14 mouse cellular contexts compared by ENCODE assay signal in the genomic region with DNA sequence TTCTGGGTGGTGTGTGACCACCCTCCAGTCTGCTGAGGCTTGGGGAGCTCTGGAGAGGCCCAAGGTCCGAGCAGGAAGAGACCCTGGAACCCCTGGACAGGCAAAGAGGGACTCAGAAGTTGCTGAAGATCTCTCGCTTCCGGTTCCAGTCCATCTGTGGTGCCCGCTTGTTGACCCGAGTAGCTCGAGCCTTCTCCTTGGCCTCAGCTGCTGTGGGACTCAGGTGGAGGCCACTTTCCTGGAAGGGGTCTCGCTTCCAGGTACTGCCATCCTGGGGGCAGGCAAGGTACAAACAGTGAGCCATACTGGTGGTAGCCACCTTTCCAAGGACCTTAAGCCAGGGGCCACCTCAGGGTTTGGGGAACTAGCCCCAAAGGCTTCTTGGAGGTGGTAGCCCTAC. TPM values are rescaled to one million over a fixed set of nuclear protein-coding genes. Genes with fewer than 3 reads are reported as not detected.
DNase-seq lines count a peak whose midpoint lies in the region; ATAC-seq and TF ChIP-seq lines count a peak whose summit lies in the region.
"Had no signal": no experiment of that assay in that cellular context is flagged by ENCODE, and none has a peak within 500 bp of the region (broad histone marks: within the 10 kb centered on the region; RNA-seq: fewer than 3 reads in every experiment).

No protein-coding gene starts in this region.

- H3K36me3 ChIP-seq in kidney, adult 2 months (ENCODE audit: control insufficient read depth, insufficient read depth, low read length): no peaks in the 10 kb centered on the region
- H3K36me3 ChIP-seq in ES-E14 (ENCODE audit: control insufficient read depth, insufficient read depth, low read length, poor library complexity, severe bottlenecking): peaks cover 8% of the 10 kb centered on the region; the same call in 1 of the 2 replicates
- peaks cover 48% of the 10 kb centered on the region for H3K36me3 ChIP-seq in embryonic facial prominence, embryonic 10.5 days (replicated peaks)
- peaks cover 16% of the 10 kb centered on the region; the same call in 1 of the 2 replicates for H3K36me3 ChIP-seq in intestine, postnatal 0 days (ENCODE audit: control insufficient read depth, insufficient read depth)

- peak overlapping the region; percentile 19 for H3K27ac ChIP-seq in kidney, adult 2 months (ENCODE audit: insufficient read depth, low read depth, low read length)
- 0 out of 2 replicates have a peak overlapping the region, but pooled peaks have one; percentile 31 for H3K27ac ChIP-seq in ES-E14 (ENCODE audit: insufficient read depth, low read depth, low read length, poor library complexity, severe bottlenecking)
- peak overlapping the region; percentile 91 for H3K27ac ChIP-seq in embryonic facial prominence, embryonic 10.5 days (replicated peaks)
- H3K27ac ChIP-seq in intestine, postnatal 0 days (ENCODE audit: low read depth, low read length): peak overlapping the region; percentile 41
- H3K27ac ChIP-seq: layer of hippocampus, adult 2 months; liver, embryonic 13.5 days had no signal

- H3K9ac ChIP-seq in ES-E14 (ENCODE audit: insufficient read depth, low read depth, low read length, poor library complexity, severe bottlenecking): peak overlapping the region; percentile 69
- no peak overlapping the region for H3K9ac ChIP-seq in intestine, postnatal 0 days (ENCODE audit: low read depth, low read length)
- H3K9ac ChIP-seq: liver, embryonic 13.5 days had no signal

- no peak for TF ChIP-seq CTCF in kidney, adult 2 months (conservative IDR thresholded peaks at IDR 0.05; ENCODE audit: insufficient read depth, insufficient read length, low read depth, low read length)
- TF ChIP-seq CTCF in intestine, postnatal 0 days (IDR thresholded peaks at IDR 0.05; ENCODE audit: low read depth): no peak

- ATAC-seq in intestine, postnatal 0 days: no peak

- TF ChIP-seq POLR2A in kidney, adult 2 months (IDR thresholded peaks at IDR 0.05; ENCODE audit: low read depth, low read length): no peak

- 85% methylated on average over 7 of the region's 7 CpGs for WGBS in kidney, adult 2 months
- WGBS in embryonic facial prominence, embryonic 10.5 days: 83% methylated on average over 7 of the region's 7 CpGs
- 88% methylated on average over 7 of the region's 7 CpGs for WGBS in intestine, postnatal 0 days

- no peak overlapping the region for H3K4me2 ChIP-seq in intestine, postnatal 0 days (replicated peaks; ENCODE audit: low read depth)
- H3K4me2 ChIP-seq: liver, embryonic 13.5 days; midbrain, embryonic 11.5 days had no signal

- H3K4me1 ChIP-seq in kidney, adult 2 months (ENCODE audit: control insufficient read depth, insufficient read depth, low read length): 0 out of 2 replicates have a peak, but pooled peaks cover 6% of the 10 kb centered on the region
- H3K4me1 ChIP-seq in ES-E14 (ENCODE audit: control insufficient read depth in 2 of 2, insufficient read depth in 2 of 2, low read length in 2 of 2, poor library complexity in 1 of 2): peaks cover 5 to 36% of the 10 kb centered on the region in 2 experiments; a peak in 3 of 4 replicates
- H3K4me1 ChIP-seq in embryonic facial prominence, embryonic 10.5 days: peaks cover 69% of the 10 kb centered on the region
- H3K4me1 ChIP-seq in intestine, postnatal 0 days (replicated peaks; ENCODE audit: control insufficient read depth, insufficient read depth, low read length): no peaks in the 10 kb centered on the region

- no peak for DNase-seq in kidney, adult 2 months
- DNase-seq in kidney, adult 9 months: no peak
- DNase-seq in ES-E14 (ENCODE audit: low read depth, low spot score): no peak
- DNase-seq in embryonic facial prominence, embryonic 10.5 days (ENCODE audit: low spot score): no peak
- no peak for DNase-seq in left cerebral cortex, postnatal 36 days (ENCODE audit: low spot score in 2 of 2)
- no peak for DNase-seq in layer of hippocampus, adult 9-10 months (ENCODE audit: low spot score)
- DNase-seq: cerebellum, postnatal 25 days; gastrocnemius, postnatal 36 days; liver, embryonic 13.5 days; right cerebral cortex, postnatal 14 days had no signal

- intact Hi-C loops in left cerebral cortex, postnatal 36 days (cut with DNase I): no loop called here

- no peaks in the 10 kb centered on the region for H3K27me3 ChIP-seq in kidney, adult 2 months (replicated peaks; ENCODE audit: control insufficient read depth, insufficient read depth, low read length)
- H3K27me3 ChIP-seq in embryonic facial prominence, embryonic 10.5 days (replicated peaks; ENCODE audit: low read depth, poor library complexity, severe bottlenecking): no peaks in the 10 kb centered on the region
- no peaks in the 10 kb centered on the region for H3K27me3 ChIP-seq in intestine, postnatal 0 days (replicated peaks; ENCODE audit: control insufficient read depth, insufficient read depth, low read length)
- H3K27me3 ChIP-seq: liver, embryonic 13.5 days had no signal

- no peaks in the 10 kb centered on the region for H3K9me3 ChIP-seq in ES-E14 (ENCODE audit: control insufficient read depth, insufficient read depth, low read depth, low read length)
- no peaks in the 10 kb centered on the region for H3K9me3 ChIP-seq in embryonic facial prominence, embryonic 10.5 days
- no peaks in the 10 kb centered on the region for H3K9me3 ChIP-seq in intestine, postnatal 0 days (ENCODE audit: control insufficient read depth)
- H3K9me3 ChIP-seq: liver, embryonic 13.5 days had no signal

- no peak overlapping the region for H3K4me3 ChIP-seq in kidney, adult 2 months (ENCODE audit: insufficient read depth, low read depth, low read length)
- H3K4me3 ChIP-seq in ES-E14 (ENCODE audit: insufficient read depth in 1 of 2, low read depth in 1 of 2, low read length in 2 of 2, poor library complexity in 1 of 2, severe bottlenecking in 1 of 2): peak overlapping the region; percentile 57 to 58; a peak in 3 of 4 replicates
- peak overlapping the region; percentile 39 for H3K4me3 ChIP-seq in embryonic facial prominence, embryonic 10.5 days
- no peak overlapping the region for H3K4me3 ChIP-seq in intestine, postnatal 0 days (ENCODE audit: low read depth, low read length)
- H3K4me3 ChIP-seq: layer of hippocampus, adult 2 months; liver, embryonic 13.5 days had no signal

- in situ Hi-C loops in ES-E14 (cut with MboI; ENCODE audit: low sequenced_read_pairs in 2 of 2, unreplicated experiment in 2 of 2): no loop called here

TF ChIP-seq in ES-E14, 5 proteins besides CTCF, POLR2A, EP300 and RAD21:
- TF ChIP-seq MAFK (IDR thresholded peaks at IDR 0.05; ENCODE audit: insufficient read depth, low read depth, low read length) (no peak), ZC3H11A (IDR thresholded peaks at IDR 0.05; ENCODE audit: borderline replicate concordance, low read depth, low read length) (no peak), CHD2 (IDR thresholded peaks at IDR 0.05; ENCODE audit: low read depth, low read length) (no peak), ZNF384 (IDR thresholded peaks at IDR 0.05; ENCODE audit: low read depth, low read length) (no peak), HCFC1 (IDR thresholded peaks at IDR 0.05; ENCODE audit: borderline replicate concordance, insufficient read depth, low read length) (no peak)

RNA-seq across cellular contexts. Expression of a gene that starts 7.6 kb away (rescaled TPM):
- polyA plus RNA-seq in kidney, adult 2 months (2012; rRNA removed): 13.6 and 15.8 TPM in 2 replicates
- total RNA-seq in ES-E14 (2012; rRNA removed): 39.4 and 43.0 TPM in 2 replicates
- 22.4 and 27.3 TPM in 2 replicates for polyA plus RNA-seq in embryonic facial prominence, embryonic 10.5 days (2016; fragmentation: Nextera tagmentation; extraction: Ambion mirVana)
- polyA plus RNA-seq in intestine, postnatal 0 days (2015; fragmentation: Nextera tagmentation; extraction: Ambion mirVana): 5.0 and 5.5 TPM in 2 replicates
- total RNA-seq in left cerebral cortex, postnatal 36 days (2021): 1 to 10 TPM; 4.2 to 6.6 TPM

RNA-seq across cellular contexts. Expression of a gene that starts 7.7 kb away (rescaled TPM):
- 152 and 174 TPM in 2 replicates for polyA plus RNA-seq in kidney, adult 2 months (2012; rRNA removed)
- 93.0 and 118 TPM in 2 replicates for total RNA-seq in ES-E14 (2012; rRNA removed)
- 70.2 and 70.4 TPM in 2 replicates for polyA plus RNA-seq in embryonic facial prominence, embryonic 10.5 days (2016; fragmentation: Nextera tagmentation; extraction: Ambion mirVana)
- 24.7 and 25.8 TPM in 2 replicates for polyA plus RNA-seq in intestine, postnatal 0 days (2015; fragmentation: Nextera tagmentation; extraction: Ambion mirVana)
- 100 to 1,000 TPM; 116 to 157 TPM for total RNA-seq in left cerebral cortex, postnatal 36 days (2021)

RNA-seq across cellular contexts. Expression of a gene that starts 10.0 kb away (rescaled TPM):
- 111 and 123 TPM in 2 replicates for polyA plus RNA-seq in kidney, adult 2 months (2012; rRNA removed)
- 11.4 and 22.7 TPM in 2 replicates for total RNA-seq in ES-E14 (2012; rRNA removed)
- polyA plus RNA-seq in embryonic facial prominence, embryonic 10.5 days (2016; fragmentation: Nextera tagmentation; extraction: Ambion mirVana): 31.7 and 37.3 TPM in 2 replicates
- polyA plus RNA-seq in intestine, postnatal 0 days (2015; fragmentation: Nextera tagmentation; extraction: Ambion mirVana): 26.5 and 30.1 TPM in 2 replicates
- total RNA-seq in left cerebral cortex, postnatal 36 days (2021): 10 to 100 TPM; 51.0 to 51.2 TPM

RNA-seq across cellular contexts. Expression of a gene that starts 18.1 kb away (rescaled TPM):
- polyA plus RNA-seq in kidney, adult 2 months (2012; rRNA removed): not detected in 2 replicates
- total RNA-seq in ES-E14 (2012; rRNA removed): 3.0 and 6.0 TPM in 2 replicates
- not detected in 2 replicates for polyA plus RNA-seq in embryonic facial prominence, embryonic 10.5 days (2016; fragmentation: Nextera tagmentation; extraction: Ambion mirVana)
- polyA plus RNA-seq in intestine, postnatal 0 days (2015; fragmentation: Nextera tagmentation; extraction: Ambion mirVana): 0.20 TPM in 1 of 2 replicates, not detected in the other
- total RNA-seq in left cerebral cortex, postnatal 36 days (2021): 1 to 10 TPM; 1.1 to 1.3 TPM
- total RNA-seq: gastrocnemius, postnatal 36 days had no signal
- polyA plus RNA-seq: midbrain, embryonic 11.5 days; neural tube, embryonic 14.5 days had no signal

RNA-seq across cellular contexts. Expression of a gene that starts 29.4 kb away (rescaled TPM):
- 44.3 and 57.6 TPM in 2 replicates for polyA plus RNA-seq in kidney, adult 2 months (2012; rRNA removed)
- total RNA-seq in ES-E14 (2012; rRNA removed): 39.7 and 55.9 TPM in 2 replicates
- 29.0 and 30.4 TPM in 2 replicates for polyA plus RNA-seq in embryonic facial prominence, embryonic 10.5 days (2016; fragmentation: Nextera tagmentation; extraction: Ambion mirVana)
- polyA plus RNA-seq in intestine, postnatal 0 days (2015; fragmentation: Nextera tagmentation; extraction: Ambion mirVana): 13.4 and 13.5 TPM in 2 replicates
- 10 to 100 TPM; 30.5 to 45.1 TPM for total RNA-seq in left cerebral cortex, postnatal 36 days (2021)

Comparison
In these comparisons a context has a peak if more than half of its experiments do, and no peak if none do; other contexts are left out.
1. H3K27ac ChIP-seq: peak in every context shown above with its lines; median percentile 91 in embryonic facial prominence, embryonic 10.5 days; 41 in intestine, postnatal 0 days; 31 in ES-E14; 19 in kidney, adult 2 months.
2. H3K4me3 ChIP-seq: peak in ES-E14 (2 of 2) and embryonic facial prominence, embryonic 10.5 days (single experiment); none in kidney, adult 2 months (single experiment) and intestine, postnatal 0 days (single experiment).